Mouse (Mus musculus): Measurements from ENCODE around the gene Eef1akmt3. TPM values are rescaled to one million over a fixed set of nuclear protein-coding genes. Genes with fewer than 3 reads are reported as not detected.

Gene Eef1akmt3
- total and polyA plus RNA-seq, 2 experiments from 2014 or later = 0.16 TPM; not detected in 1

DNA sequence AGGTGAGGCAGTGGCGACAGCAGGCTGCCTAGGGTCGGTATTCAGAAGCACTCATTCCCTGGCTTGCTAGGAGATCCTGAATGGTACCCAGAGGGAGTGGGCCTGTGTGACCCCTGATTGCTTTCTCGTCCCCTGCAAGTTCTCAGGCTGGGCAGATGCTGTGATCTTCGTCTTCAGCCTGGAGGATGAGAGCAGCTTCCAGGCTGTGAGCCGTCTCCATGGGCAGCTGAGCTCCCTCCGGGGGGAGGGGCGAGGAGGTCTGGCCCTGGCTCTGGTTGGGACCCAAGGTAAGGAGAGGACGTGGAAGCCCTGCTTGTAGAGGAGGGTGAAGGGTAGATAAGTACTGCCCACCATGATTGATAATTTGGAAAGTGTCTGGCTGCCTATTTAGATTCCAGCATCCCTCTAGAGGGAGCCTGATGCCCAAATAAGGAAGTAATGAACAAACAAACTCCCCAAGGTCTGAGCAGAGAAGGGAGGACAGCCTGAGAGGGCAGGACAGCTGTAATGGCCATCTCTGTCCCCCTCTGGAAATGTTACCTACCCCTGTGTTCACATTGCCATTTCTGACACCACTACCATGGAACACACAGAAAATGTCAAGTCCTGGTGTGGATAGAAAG lies 42.1 kb upstream of the Eef1akmt3 start:
- no peak for DNase-seq (ENCODE audit: low spot score)
- no peak for ATAC-seq (ENCODE audit: low FRiP score)
- H3K27ac ChIP-seq (ENCODE audit: low read depth, low read length) = no peak overlapping the region
- no peaks in the 10 kb centered on the region for H3K9me3 ChIP-seq (ENCODE audit: low read length)
- no peak overlapping the region for H3K4me2 ChIP-seq (ENCODE audit: low read depth, low read length, poor library complexity, severe bottlenecking)
- 30% methylated on average over 8 of the region's 8 CpGs for WGBS
- TF ChIP-seq CTCF (IDR thresholded peaks at IDR 0.05) = 0 out of 2 replicates have a peak, but pooled peaks have one; percentile 2
- H3K4me1 ChIP-seq (ENCODE audit: insufficient read depth, low read length) = peaks cover 18% of the 10 kb centered on the region; the same call in 1 of the 2 replicates
- H3K4me3 ChIP-seq (ENCODE audit: low read depth, low read length) = no peak overlapping the region
- 0 out of 2 replicates have a peak, but pooled peaks cover 4% of the 10 kb centered on the region for H3K27me3 ChIP-seq (ENCODE audit: insufficient read depth, low read length)
- no peak overlapping the region for H3K9ac ChIP-seq (replicated peaks; ENCODE audit: low read length, poor library complexity, severe bottlenecking)
- H3K36me3 ChIP-seq (ENCODE audit: insufficient read depth, low read length) = peaks cover 41% of the 10 kb centered on the region

DNA sequence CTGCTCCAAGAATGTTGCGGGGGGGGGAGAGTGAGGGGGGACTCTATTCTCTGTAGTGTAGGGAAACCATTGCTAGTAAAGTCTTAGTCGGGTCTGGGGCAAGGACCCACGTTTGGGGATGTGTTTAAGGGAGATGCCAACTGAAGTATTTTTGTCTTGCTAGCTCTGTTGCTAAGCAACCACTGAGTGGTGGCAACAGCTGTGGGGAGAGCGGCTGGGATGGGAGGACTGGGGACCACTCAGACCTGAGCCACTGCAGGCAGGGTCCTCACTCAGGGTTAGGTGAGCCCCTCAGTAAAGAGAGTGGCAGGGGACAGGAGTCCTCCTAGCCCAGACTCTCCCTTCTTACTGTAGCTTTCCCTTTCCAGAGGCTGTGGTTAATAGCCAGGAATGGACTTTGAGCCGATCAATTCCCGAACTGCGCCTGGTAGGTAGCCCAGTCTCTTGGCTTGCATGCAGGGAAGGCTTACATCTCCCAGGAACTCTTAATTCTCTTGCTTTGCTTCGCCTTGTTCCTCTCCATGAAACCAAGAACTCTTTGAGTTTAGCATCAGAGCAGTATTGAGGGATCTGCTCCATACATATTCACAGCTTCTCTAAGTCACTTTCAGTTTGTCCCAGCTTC lies 40.8 kb upstream of the Eef1akmt3 start:
- H3K27ac ChIP-seq (ENCODE audit: low read depth, low read length) = 0 out of 2 replicates have a peak overlapping the region, but pooled peaks have one; percentile 26
- H3K4me3 ChIP-seq (ENCODE audit: low read depth, low read length) = peak overlapping the region; percentile 83
- peaks cover 28% of the 10 kb centered on the region for H3K36me3 ChIP-seq (ENCODE audit: insufficient read depth, low read length)
- H3K27me3 ChIP-seq (ENCODE audit: insufficient read depth, low read length) = no peaks in the 10 kb centered on the region
- WGBS = 27% methylated on average over 8 of the region's 8 CpGs
- H3K9me3 ChIP-seq (ENCODE audit: low read length) = no peaks in the 10 kb centered on the region
- H3K4me1 ChIP-seq (ENCODE audit: insufficient read depth, low read length) = peaks cover 18% of the 10 kb centered on the region; the same call in 1 of the 2 replicates
- ATAC-seq (ENCODE audit: low FRiP score) = no peak
- TF ChIP-seq CTCF (IDR thresholded peaks at IDR 0.05) = no peak
- peak overlapping the region; percentile 95 for H3K9ac ChIP-seq (replicated peaks; ENCODE audit: low read length, poor library complexity, severe bottlenecking)
- peak overlapping the region; percentile 93 for H3K4me2 ChIP-seq (ENCODE audit: low read depth, low read length, poor library complexity, severe bottlenecking)
- DNase-seq (ENCODE audit: low spot score) = peak; percentile 72

- H3K27ac ChIP-seq (ENCODE audit: low read depth, low read length) = peak overlapping the region; percentile 13
- peak overlapping the region; percentile 83 for H3K4me3 ChIP-seq (ENCODE audit: low read depth, low read length)
- H3K36me3 ChIP-seq (ENCODE audit: insufficient read depth, low read length) = peaks cover 24% of the 10 kb centered on the region
- DNase-seq (ENCODE audit: low spot score) (no peak), ATAC-seq (ENCODE audit: low FRiP score) (no peak)
- H3K27me3 ChIP-seq (ENCODE audit: insufficient read depth, low read length) = no peaks in the 10 kb centered on the region
- TF ChIP-seq CTCF (IDR thresholded peaks at IDR 0.05) = peak; percentile 28
- peaks cover 20% of the 10 kb centered on the region; the same call in 1 of the 2 replicates for H3K4me1 ChIP-seq (ENCODE audit: insufficient read depth, low read length)
- peak overlapping the region; percentile 93 for H3K4me2 ChIP-seq (ENCODE audit: low read depth, low read length, poor library complexity, severe bottlenecking)
- WGBS = 5% methylated on average over 42 of the region's 48 CpGs
- peak overlapping the region; percentile 95 for H3K9ac ChIP-seq (replicated peaks; ENCODE audit: low read length, poor library complexity, severe bottlenecking)
- no peaks in the 10 kb centered on the region for H3K9me3 ChIP-seq (ENCODE audit: low read length)
Measured at GRCm38 (mm10) chr10:127080901-127081780, 39.8 kb upstream of the Eef1akmt3 start.

DNA sequence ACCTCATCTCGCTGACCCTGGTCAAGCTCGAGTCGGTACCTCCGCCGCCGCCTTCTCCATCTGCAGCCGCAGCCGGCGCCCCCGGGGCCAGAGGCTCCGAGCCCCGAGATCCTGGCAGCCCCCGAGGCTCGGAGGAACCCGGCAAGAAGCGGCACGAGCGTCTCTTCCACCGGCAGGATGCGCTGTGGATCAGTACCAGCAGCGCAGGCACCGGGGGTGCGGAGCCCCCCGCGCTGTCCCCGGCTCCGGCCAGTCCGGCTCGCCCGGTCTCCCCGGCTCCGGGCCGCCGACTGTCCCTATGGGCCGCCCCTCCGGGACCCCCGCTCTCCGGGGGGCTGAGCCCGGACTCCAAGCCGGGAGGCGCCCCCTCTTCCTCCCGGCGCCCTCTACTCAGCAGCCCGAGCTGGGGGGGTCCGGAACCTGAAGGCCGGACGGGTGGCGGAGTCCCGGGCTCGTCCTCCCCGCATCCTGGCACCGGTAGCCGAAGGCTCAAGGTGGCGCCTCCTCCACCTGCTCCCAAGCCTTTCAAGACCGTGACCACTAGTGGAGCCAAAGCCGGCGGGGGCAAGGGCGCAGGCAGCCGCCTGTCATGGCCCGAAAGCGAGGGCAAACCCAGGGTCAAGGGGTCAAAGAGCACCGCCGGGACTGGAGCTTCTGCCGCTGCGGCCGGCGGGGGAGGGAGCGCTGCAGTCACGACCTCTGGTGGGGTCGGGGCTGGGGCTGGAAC lies 38.5 kb upstream of the Eef1akmt3 start:
- H3K9ac ChIP-seq (replicated peaks; ENCODE audit: low read length, poor library complexity, severe bottlenecking) = peak overlapping the region; percentile 95
- peak overlapping the region; percentile 83 for H3K4me3 ChIP-seq (ENCODE audit: low read depth, low read length)
- H3K9me3 ChIP-seq (ENCODE audit: low read length) = no peaks in the 10 kb centered on the region
- peak; percentile 57 for TF ChIP-seq CTCF (IDR thresholded peaks at IDR 0.05)
- H3K36me3 ChIP-seq (ENCODE audit: insufficient read depth, low read length) = peaks cover 16% of the 10 kb centered on the region
- WGBS = 2% methylated on average over 63 of the region's 70 CpGs
- peaks cover 23% of the 10 kb centered on the region; the same call in 1 of the 2 replicates for H3K4me1 ChIP-seq (ENCODE audit: insufficient read depth, low read length)
- DNase-seq (ENCODE audit: low spot score) = peak; percentile 55
- H3K4me2 ChIP-seq (ENCODE audit: low read depth, low read length, poor library complexity, severe bottlenecking) = peak overlapping the region; percentile 93
- H3K27me3 ChIP-seq (ENCODE audit: insufficient read depth, low read length) = no peaks in the 10 kb centered on the region
- no peak for ATAC-seq (ENCODE audit: low FRiP score)
- H3K27ac ChIP-seq (ENCODE audit: low read depth, low read length) = peak overlapping the region; percentile 94
